Mouse (Mus musculus): ENCODE measurements at regions not wholly inside any gene's neighbourhood (a gene's known extent, or its start where the extent isn't known, plus 50 kb on each side); places are given as distances from the start of the nearest gene placed in this dataset.

GRCm38 (mm10) chr11:19811992-19812690 is 112.0 kb upstream of the Spred2 start:
- Histone ChIP-seq H3K4me3 (no peak overlapping the region), H3K4me2 (no peak overlapping the region)
- WGBS, result 12% methylated on average over 10 of the region's 10 CpGs

DNA sequence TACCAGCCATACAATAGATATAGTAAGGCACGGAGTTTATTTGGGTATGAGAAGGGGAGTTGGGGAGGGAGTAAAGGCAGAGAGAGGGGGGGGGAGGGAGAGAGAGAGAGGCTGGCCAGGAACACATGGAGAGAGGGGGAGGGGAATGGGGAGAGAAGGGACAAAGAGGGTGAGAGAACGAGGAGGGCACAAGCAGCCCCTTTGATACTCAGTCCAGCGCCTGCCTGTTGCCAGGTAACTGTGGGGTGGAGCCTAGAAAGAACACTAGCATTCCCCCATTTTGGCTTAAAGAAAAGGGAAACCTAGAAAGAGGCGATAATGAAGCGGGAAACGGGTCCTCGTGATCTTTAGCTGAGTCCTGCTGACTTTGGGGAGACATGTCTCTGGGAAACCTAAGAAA is 110.6 kb upstream of the Spred2 start:
- ATAC-seq, result no peak
- Histone ChIP-seq H3K4me3 (no peak overlapping the region), H3K4me1 (peaks cover 10% of the 10 kb centered on the region; the same call in 1 of the 2 replicates), H3K9me3 (replicated peaks) (no peaks in the 10 kb centered on the region), H3K36me3 (ENCODE audit: poor library complexity, severe bottlenecking) (no peaks in the 10 kb centered on the region), H3K9ac (no peak overlapping the region), H3K27ac (no peak overlapping the region), H3K4me2 (no peak overlapping the region), H3K27me3 (no peaks in the 10 kb centered on the region)
- 53% methylated on average over 7 of the region's 7 CpGs for WGBS

More at GRCm38 (mm10) chr11:19811992-19812690, 112.0 kb upstream of the Spred2 start:
- no peak; the same call in 1 of the 2 replicates for ATAC-seq
- Histone ChIP-seq H3K9me3 (replicated peaks) (no peaks in the 10 kb centered on the region), H3K27ac (no peak overlapping the region), H3K9ac (no peak overlapping the region), H3K36me3 (ENCODE audit: poor library complexity, severe bottlenecking) (no peaks in the 10 kb centered on the region), H3K27me3 (no peaks in the 10 kb centered on the region), H3K4me1 (peaks cover 10% of the 10 kb centered on the region; the same call in 1 of the 2 replicates)

DNA sequence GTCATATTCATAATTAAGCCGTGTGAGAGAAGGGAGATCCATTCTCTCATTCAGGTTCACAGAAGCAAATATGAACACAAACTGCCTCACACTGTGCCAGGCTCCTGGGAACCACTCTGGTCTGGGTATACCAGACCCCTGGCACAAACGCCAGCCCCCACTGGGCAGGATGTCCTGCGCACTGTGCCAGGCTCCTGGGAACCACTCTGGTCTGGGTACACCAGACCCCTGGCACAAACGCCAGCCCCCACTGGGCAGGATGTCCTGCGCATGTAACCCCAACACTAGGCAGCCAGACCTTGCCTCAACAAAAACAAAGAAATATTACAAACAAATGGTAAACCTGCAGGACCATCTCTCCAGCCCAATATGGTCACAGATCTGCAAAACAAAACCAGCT is 101.2 kb upstream of the Spred2 start:
- no peak overlapping the region for H3K27ac ChIP-seq
- no peak overlapping the region for H3K4me2 ChIP-seq
- H3K36me3 ChIP-seq (ENCODE audit: poor library complexity, severe bottlenecking), result no peaks in the 10 kb centered on the region
- H3K9me3 ChIP-seq (replicated peaks), result no peaks in the 10 kb centered on the region
- ATAC-seq, result peak; percentile 38
- 81% methylated on average over 5 of the region's 5 CpGs for WGBS
- H3K27me3 ChIP-seq, result no peaks in the 10 kb centered on the region
- H3K9ac ChIP-seq, result no peak overlapping the region
- H3K4me3 ChIP-seq, result no peak overlapping the region
- no peaks in the 10 kb centered on the region for H3K4me1 ChIP-seq

GRCm38 (mm10) chr11:19823461-19823895 is 100.7 kb upstream of the Spred2 start:
- Histone ChIP-seq H3K4me1 (no peaks in the 10 kb centered on the region), H3K36me3 (ENCODE audit: poor library complexity, severe bottlenecking) (no peaks in the 10 kb centered on the region), H3K9me3 (replicated peaks) (no peaks in the 10 kb centered on the region), H3K4me3 (no peak overlapping the region), H3K27ac (no peak overlapping the region), H3K27me3 (no peaks in the 10 kb centered on the region), H3K9ac (no peak overlapping the region), H3K4me2 (no peak overlapping the region)
- 1% methylated on average over 3 of the region's 3 CpGs for WGBS
- peak; percentile 77 for ATAC-seq

- Histone ChIP-seq H3K9ac (no peak overlapping the region), H3K9me3 (replicated peaks) (no peaks in the 10 kb centered on the region), H3K27ac (no peak overlapping the region), H3K36me3 (ENCODE audit: poor library complexity, severe bottlenecking) (no peaks in the 10 kb centered on the region), H3K4me2 (no peak overlapping the region), H3K4me1 (no peaks in the 10 kb centered on the region), H3K4me3 (no peak overlapping the region), H3K27me3 (peaks cover 8% of the 10 kb centered on the region; the same call in 1 of the 2 replicates)
- ATAC-seq, result no peak
- WGBS, result 94% methylated on average over 13 of the region's 13 CpGs
Observed at GRCm38 (mm10) chr11:19826481-19827185, 97.5 kb upstream of the Spred2 start.

DNA sequence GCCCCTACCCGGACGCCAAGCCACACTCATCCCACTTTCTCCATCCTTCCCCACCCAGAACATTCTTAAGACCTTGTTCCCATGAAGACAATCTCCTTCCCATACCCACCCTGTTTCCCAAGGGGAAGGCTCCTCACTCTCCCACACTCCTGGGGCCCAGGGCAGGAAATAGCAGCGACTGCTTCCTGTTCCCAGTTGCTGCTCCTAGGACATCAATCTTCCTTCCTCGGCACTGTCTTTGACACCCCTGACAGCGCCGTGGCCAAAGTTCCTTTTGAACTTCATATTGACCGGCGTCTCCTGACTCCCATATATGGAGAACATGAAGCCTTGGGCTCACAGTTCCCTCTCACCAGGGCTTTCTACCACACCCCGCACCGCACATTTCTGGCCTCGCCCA is 96.2 kb upstream of the Spred2 start:
- no peak overlapping the region for H3K4me3 ChIP-seq
- no peak overlapping the region for H3K9ac ChIP-seq
- H3K36me3 ChIP-seq (ENCODE audit: poor library complexity, severe bottlenecking), result no peaks in the 10 kb centered on the region
- no peak for ATAC-seq
- no peaks in the 10 kb centered on the region for H3K4me1 ChIP-seq
- peaks cover 8% of the 10 kb centered on the region; the same call in 1 of the 2 replicates for H3K27me3 ChIP-seq
- no peak overlapping the region for H3K27ac ChIP-seq
- H3K9me3 ChIP-seq (replicated peaks), result no peaks in the 10 kb centered on the region
- 87% methylated on average over 11 of the region's 11 CpGs for WGBS
- H3K4me2 ChIP-seq, result no peak overlapping the region

- H3K4me1 ChIP-seq, result no peaks in the 10 kb centered on the region
- peaks cover 8% of the 10 kb centered on the region; the same call in 1 of the 2 replicates for H3K27me3 ChIP-seq
- H3K4me3 ChIP-seq, result no peak overlapping the region
- H3K4me2 ChIP-seq, result no peak overlapping the region
- H3K27ac ChIP-seq, result no peak overlapping the region
- no peak overlapping the region for H3K9ac ChIP-seq
- no peaks in the 10 kb centered on the region for H3K9me3 ChIP-seq (replicated peaks)
- H3K36me3 ChIP-seq (ENCODE audit: poor library complexity, severe bottlenecking), result no peaks in the 10 kb centered on the region
- WGBS, result 67% methylated on average over 8 of the region's 8 CpGs
- ATAC-seq, result no peak
Observed at GRCm38 (mm10) chr11:19828959-19829401, 95.2 kb upstream of the Spred2 start.

GRCm38 (mm10) chr11:19829564-19830279 is 94.5 kb upstream of the Spred2 start:
- Histone ChIP-seq H3K4me1 (peaks cover 2% of the 10 kb centered on the region; the same call in 1 of the 2 replicates), H3K27ac (no peak overlapping the region), H3K9ac (no peak overlapping the region), H3K27me3 (peaks cover 8% of the 10 kb centered on the region; the same call in 1 of the 2 replicates), H3K4me3 (no peak overlapping the region), H3K9me3 (replicated peaks) (no peaks in the 10 kb centered on the region), H3K36me3 (ENCODE audit: poor library complexity, severe bottlenecking) (no peaks in the 10 kb centered on the region), H3K4me2 (no peak overlapping the region)
- no peak for ATAC-seq
- 34% methylated on average over 9 of the region's 9 CpGs for WGBS

DNA sequence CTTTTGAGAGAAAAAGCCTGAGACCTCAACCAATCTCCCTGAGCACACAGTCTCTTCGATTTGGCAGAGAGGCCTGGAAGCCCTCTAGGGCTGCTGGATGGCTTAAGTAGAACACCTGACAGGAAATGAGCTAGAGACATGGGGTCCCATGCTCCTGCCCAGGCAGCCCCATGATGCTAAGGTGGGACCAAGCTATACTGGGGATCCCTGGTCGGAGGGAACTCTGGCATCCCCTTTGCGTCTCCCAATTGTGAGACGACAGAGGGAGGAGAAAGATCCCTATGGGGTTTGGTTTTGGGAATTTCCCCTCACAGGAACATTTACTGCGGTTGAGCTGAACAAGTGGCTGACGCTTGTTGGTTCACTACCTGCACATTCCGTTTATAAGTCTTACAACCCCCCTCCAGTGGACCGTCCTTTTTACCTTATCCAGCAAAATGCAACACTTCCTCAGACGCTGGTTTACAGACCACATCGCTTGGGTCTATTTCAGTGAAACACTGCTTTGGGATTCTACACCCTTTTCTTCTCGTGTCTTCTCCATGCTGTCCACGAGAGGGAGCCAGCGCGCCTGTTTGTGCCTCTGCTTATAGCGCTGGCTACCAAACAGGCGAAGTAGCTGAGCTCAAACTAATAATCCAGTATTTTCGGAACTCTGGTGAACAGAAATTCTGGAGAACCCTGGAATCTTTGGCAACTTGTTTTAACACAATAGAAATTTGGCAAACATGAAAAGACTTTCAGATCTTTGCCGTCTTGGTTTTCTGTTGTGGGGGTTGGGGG is 93.7 kb upstream of the Spred2 start:
- H3K36me3 ChIP-seq (ENCODE audit: poor library complexity, severe bottlenecking), result no peaks in the 10 kb centered on the region
- H3K27ac ChIP-seq, result no peak overlapping the region
- H3K4me2 ChIP-seq, result no peak overlapping the region
- no peaks in the 10 kb centered on the region for H3K9me3 ChIP-seq (replicated peaks)
- H3K4me1 ChIP-seq, result peaks cover 10% of the 10 kb centered on the region
- H3K27me3 ChIP-seq, result peaks cover 8% of the 10 kb centered on the region; the same call in 1 of the 2 replicates
- H3K4me3 ChIP-seq, result no peak overlapping the region
- no peak overlapping the region for H3K9ac ChIP-seq
- 17% methylated on average over 18 of the region's 18 CpGs for WGBS
- peak; percentile 63 for ATAC-seq

DNA sequence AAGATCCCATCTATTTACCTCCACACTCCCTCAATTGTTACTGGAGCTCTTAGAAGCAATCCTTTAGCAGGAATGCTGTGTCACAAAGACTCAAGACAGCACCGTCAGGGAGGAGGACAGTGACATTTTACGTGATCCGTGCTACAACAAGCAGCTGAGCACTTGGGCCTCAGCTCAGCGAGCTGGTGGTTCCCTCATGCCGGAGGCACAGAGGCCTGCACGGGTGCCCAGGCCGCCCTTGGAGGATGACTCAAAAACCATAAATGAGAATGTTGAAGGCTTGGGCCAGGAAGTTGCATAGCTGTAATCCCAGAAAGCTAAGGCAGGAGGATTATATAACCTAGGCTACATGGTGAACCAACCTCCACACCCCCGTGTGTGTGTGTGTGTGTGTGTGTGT is 89.6 kb upstream of the Spred2 start:
- Histone ChIP-seq H3K27ac (no peak overlapping the region), H3K27me3 (peaks cover 5% of the 10 kb centered on the region; the same call in 1 of the 2 replicates), H3K4me3 (no peak overlapping the region), H3K4me1 (peaks cover 13% of the 10 kb centered on the region), H3K4me2 (no peak overlapping the region), H3K9me3 (replicated peaks) (no peaks in the 10 kb centered on the region), H3K36me3 (ENCODE audit: poor library complexity, severe bottlenecking) (no peaks in the 10 kb centered on the region), H3K9ac (no peak overlapping the region)
- ATAC-seq, result no peak
- 69% methylated on average over 8 of the region's 8 CpGs for WGBS

DNA sequence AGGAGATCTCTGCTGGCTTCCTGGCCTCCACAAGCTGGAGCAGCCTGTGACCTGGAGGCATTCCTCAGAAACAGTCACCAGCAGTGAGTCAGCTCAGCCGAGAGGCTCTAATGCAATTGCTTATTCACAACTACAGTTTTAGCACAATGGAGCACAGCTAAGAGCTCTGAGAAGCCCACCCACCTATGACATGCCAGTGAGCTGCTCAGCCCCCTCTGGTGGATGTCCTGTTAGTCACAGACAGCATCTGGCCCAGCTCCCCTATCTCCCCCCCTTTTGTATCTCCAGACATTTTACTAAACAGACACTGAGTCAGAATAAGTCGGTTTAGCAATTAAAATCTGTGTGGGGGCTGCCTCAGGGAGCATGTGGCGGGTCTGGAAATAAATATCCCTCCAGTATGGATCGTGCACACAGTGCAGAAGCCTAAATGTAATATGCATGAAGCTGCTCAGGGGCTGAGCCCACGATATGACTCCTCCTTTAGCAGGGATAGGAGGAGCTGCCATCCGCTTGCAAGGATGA is 88.9 kb upstream of the Spred2 start:
- no peak overlapping the region for H3K9ac ChIP-seq
- H3K27ac ChIP-seq, result peak overlapping the region; percentile 36
- 26% methylated on average over 6 of the region's 6 CpGs for WGBS
- no peaks in the 10 kb centered on the region for H3K27me3 ChIP-seq
- no peak overlapping the region for H3K4me3 ChIP-seq
- peak overlapping the region; percentile 22; the same call in 1 of the 2 replicates for H3K4me2 ChIP-seq
- H3K9me3 ChIP-seq (replicated peaks), result no peaks in the 10 kb centered on the region
- peak; percentile 93 for ATAC-seq
- H3K4me1 ChIP-seq, result peaks cover 13% of the 10 kb centered on the region
- H3K36me3 ChIP-seq (ENCODE audit: poor library complexity, severe bottlenecking), result no peaks in the 10 kb centered on the region
